Mouse (Mus musculus) spleen, adult 2 months (tissue): ENCODE measurements around the gene Cand1.

Experiments used
- CTCF ChIP-seq: fragments of 200-500 bp; IDR thresholded peaks from 2 replicates; pipeline ENCODE4 v1.5.1; 2011; ENCODE audit warnings: mild to moderate bottlenecking, inconsistent platforms; ENCODE audit not compliant: insufficient read depth, insufficient read length, insufficient replicate concordance; ENCODE audit errors: extremely low read depth
- POLR2A ChIP-seq: fragments of 200-500 bp; IDR thresholded peaks from 2 replicates; pipeline ENCODE4 v1.6.1; 2011; ENCODE audit warnings: low read depth, low read length, inconsistent platforms

- TF ChIP-seq CTCF: no peak
- TF ChIP-seq POLR2A: no peak
Observed at GRCm38 (mm10) chr10:119197621-119198150, 42.2 kb downstream of the Cand1 start.
